Mouse (Mus musculus) midbrain, embryonic 13.5 days (tissue): ENCODE measurements at regions not wholly inside any gene's neighbourhood (a gene's known extent, or its start where the extent isn't known, plus 50 kb on each side); places are given as distances from the start of the nearest gene placed in this dataset.
A peak's percentile ranks its signal among the peaks of the same experiment; 100 is the strongest.

Source experiments
- ATAC-seq: fragments of 200-750 bp; cut with Nextera tagmentation; 2 replicates; pipeline ENCODE4 v1.8.0; 2017; ENCODE audit warnings: mild to moderate bottlenecking, moderate TSS enrichment, moderate library complexity
- H3K27ac ChIP-seq: fragments of 300-500 bp; sonication (generic); 2 replicates; pipeline ENCODE4 v1.5.1; 2015; ENCODE audit warnings: inconsistent platforms, mild to moderate bottlenecking, moderate library complexity
- H3K27me3 ChIP-seq: fragments of 300-500 bp; sonication (generic); 2 replicates; pipeline ENCODE4 v1.6.1; 2015; ENCODE audit warnings: mild to moderate bottlenecking, inconsistent platforms
- H3K36me3 ChIP-seq: fragments of 300-500 bp; sonication (generic); 2 replicates; pipeline ENCODE4 v1.6.1; 2015; ENCODE audit warnings: mild to moderate bottlenecking, inconsistent platforms
- H3K4me1 ChIP-seq: fragments of 300-500 bp; sonication (generic); replicated peaks from 2 replicates; pipeline ENCODE4 v1.6.1; 2015; ENCODE audit warnings: inconsistent platforms
- H3K4me2 ChIP-seq: fragments of 300-500 bp; sonication (generic); replicated peaks from 2 replicates; pipeline ENCODE4 v1.6.1; 2015; ENCODE audit warnings: moderate library complexity, mild to moderate bottlenecking, inconsistent platforms
- H3K4me3 ChIP-seq: fragments of 300-500 bp; sonication (generic); replicated peaks from 2 replicates; pipeline ENCODE4 v1.5.1; 2015; ENCODE audit warnings: mild to moderate bottlenecking, inconsistent platforms
- H3K9ac ChIP-seq: fragments of 300-500 bp; sonication (generic); replicated peaks from 2 replicates; pipeline ENCODE4 v1.6.1; 2015; ENCODE audit warnings: mild to moderate bottlenecking, inconsistent platforms
- H3K9me3 ChIP-seq: fragments of 300-500 bp; sonication (generic); 2 replicates; pipeline ENCODE4 v1.6.1; 2016; ENCODE audit warnings: mild to moderate bottlenecking, inconsistent platforms
- WGBS: fragments of 180-500 bp; shearing (Covaris S2); methylation state at CpG from one replicate; pipeline ENCODE4 v1.1.7; 2015; 5-methylcytosine and 5-hydroxymethylcytosine counted together

DNA sequence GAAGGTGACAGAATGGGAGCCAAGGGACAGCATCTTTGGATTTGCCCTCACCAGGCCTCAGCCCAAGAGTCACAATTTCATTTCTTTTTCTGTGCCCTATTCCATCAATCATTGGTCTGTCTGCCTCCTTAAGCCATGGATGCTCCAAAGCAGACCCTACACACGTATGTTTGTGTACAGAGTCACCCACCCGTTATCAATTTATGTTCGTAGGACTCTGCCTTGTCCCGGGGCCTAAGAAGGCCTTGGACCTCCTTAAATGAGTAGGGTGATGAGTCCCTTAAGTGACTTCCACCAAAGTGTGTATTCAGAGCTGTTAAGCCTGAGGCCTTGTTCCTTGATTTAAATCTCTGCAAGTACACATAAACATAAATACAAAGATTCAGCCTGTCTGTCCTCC, 50.1 kb upstream of the Polg start:
- Histone ChIP-seq H3K9ac (peak overlapping the region; percentile 81), H3K4me3 (no peak overlapping the region; the same call in 1 of the 2 replicates), H3K27me3 (peaks cover 43% of the 10 kb centered on the region), H3K4me1 (peaks cover 97% of the 10 kb centered on the region), H3K36me3 (peaks cover 10% of the 10 kb centered on the region; the same call in 1 of the 2 replicates), H3K27ac (peak overlapping the region; percentile 97), H3K4me2 (peak overlapping the region; percentile 90), H3K9me3 (no peaks in the 10 kb centered on the region)
- WGBS: 73% methylated on average over 4 of the region's 4 CpGs
- no peak for ATAC-seq
